Mouse (Mus musculus): ENCODE data around the gene 4430402I18Rik.

GRCm38 (mm10) chr19:29009046-29009445 lies 41.4 kb upstream of the 4430402I18Rik start:
- no peak for TF ChIP-seq TAL1 (IDR thresholded peaks at IDR 0.05; ENCODE audit: low read length)
- TF ChIP-seq GATA1 (IDR thresholded peaks at IDR 0.05; ENCODE audit: low read length), result no peak

All from erythroblast, embryonic 14.5 days (primary cell).